Mouse (Mus musculus) 3T3-L1 (cell line): ENCODE data around the gene Olfr1325.
"Not testable (repeated sequence)": the region's sequence is repeated elsewhere in the genome, so short reads cannot be mapped to it uniquely, and the experiment has no call there.

Source experiments
- DNase-seq: peaks from one replicate; pipeline ENCODE4 v3.0.0-alpha.2; 2015; ENCODE audit warnings: low read depth, low spot score

Gene Olfr1325

GRCm38 (mm10) chrX:74592379-74592778, at the start of gene Olfr1325:
Gene Olfr1325 (plus strand): TSS chrX:74592679.
- no peak for DNase-seq

GRCm38 (mm10) chrX:74574788-74575187, 17.7 kb upstream of the Olfr1325 start, which contains the start of gene Olfr1326-ps1:
Gene Olfr1326-ps1 (minus strand): TSS chrX:74574888.
- no peak for DNase-seq

- not testable (repeated sequence) for DNase-seq
These were observed 53.2 kb downstream of the Olfr1325 start, which contains the start of gene Gm5640 for GRCm38 (mm10) chrX:74645466-74646323. Gene Gm5640 (minus strand): TSS chrX:74645635.

DNA sequence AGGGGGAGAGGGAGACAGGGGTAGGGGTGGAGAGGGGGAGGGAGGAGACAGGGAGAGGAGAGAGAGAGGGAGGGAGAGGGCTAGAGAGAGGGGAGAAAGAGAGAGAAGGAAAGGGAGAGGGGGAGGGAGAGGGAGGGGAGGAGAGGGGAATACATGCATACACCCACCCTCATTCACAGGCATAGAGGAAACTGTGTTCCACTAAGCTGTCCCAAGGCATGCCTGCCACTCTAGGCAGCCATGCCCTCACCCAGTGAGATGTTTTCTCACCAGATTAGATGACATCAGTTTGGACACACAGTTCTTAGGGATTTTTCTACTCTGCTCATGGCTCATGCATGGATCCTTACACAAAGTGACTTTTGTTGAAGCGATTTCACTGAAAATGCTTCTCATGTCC, 53.9 kb downstream of the Olfr1325 start:
- DNase-seq, result not testable (repeated sequence)
